Mouse (Mus musculus): Measurements from ENCODE around the gene Ethe1. TPM values are rescaled to one million over a fixed set of nuclear protein-coding genes. Genes with fewer than 3 reads are reported as not detected.

Gene Ethe1
- polyA plus RNA-seq, 1 experiment from 2014 or later, result 53.6 TPM

GRCm38 (mm10) chr7:24591735-24592134 is 4.4 kb downstream of the Ethe1 start:
- 71% methylated on average over 5 of the region's 5 CpGs for WGBS
- peaks cover 33% of the 10 kb centered on the region for H3K4me1 ChIP-seq (ENCODE audit: control insufficient read depth, insufficient read depth, low read length)
- no peaks in the 10 kb centered on the region for H3K27me3 ChIP-seq (ENCODE audit: control insufficient read depth, insufficient read depth, low read length)
- H3K27ac ChIP-seq (ENCODE audit: low read depth, low read length), result peak overlapping the region; percentile 30; the same call in 1 of the 2 replicates
- H3K4me2 ChIP-seq (replicated peaks; ENCODE audit: low read depth, low read length), result no peak overlapping the region
- no peaks in the 10 kb centered on the region for H3K9me3 ChIP-seq (ENCODE audit: control insufficient read depth, low read length)
- no peak for ATAC-seq (ENCODE audit: low FRiP score, low TSS enrichment)
- 0 out of 2 replicates have a peak, but pooled peaks cover 3% of the 10 kb centered on the region for H3K36me3 ChIP-seq (ENCODE audit: control insufficient read depth, insufficient read depth, low read length)
- H3K4me3 ChIP-seq (ENCODE audit: low read length), result no peak overlapping the region
- H3K9ac ChIP-seq (ENCODE audit: low read depth, low read length), result no peak overlapping the region

- no peak overlapping the region for H3K4me2 ChIP-seq (replicated peaks; ENCODE audit: low read depth, low read length)
- H3K9ac ChIP-seq (ENCODE audit: low read depth, low read length), result no peak overlapping the region
- ATAC-seq (ENCODE audit: low FRiP score, low TSS enrichment), result peak; percentile 51; the same call in 1 of the 2 replicates
- no peak overlapping the region for H3K4me3 ChIP-seq (ENCODE audit: low read length)
- no peaks in the 10 kb centered on the region for H3K27me3 ChIP-seq (ENCODE audit: control insufficient read depth, insufficient read depth, low read length)
- WGBS, result 50% methylated on average over 4 of the region's 4 CpGs
- peaks cover 33% of the 10 kb centered on the region for H3K4me1 ChIP-seq (ENCODE audit: control insufficient read depth, insufficient read depth, low read length)
- H3K36me3 ChIP-seq (ENCODE audit: control insufficient read depth, insufficient read depth, low read length), result 0 out of 2 replicates have a peak, but pooled peaks cover 3% of the 10 kb centered on the region
- H3K27ac ChIP-seq (ENCODE audit: low read depth, low read length), result no peak overlapping the region
- H3K9me3 ChIP-seq (ENCODE audit: control insufficient read depth, low read length), result no peaks in the 10 kb centered on the region
Observed at GRCm38 (mm10) chr7:24592163-24592562, 4.8 kb downstream of the Ethe1 start.

- no peak overlapping the region for H3K27ac ChIP-seq (ENCODE audit: low read depth, low read length)
Observed at GRCm38 (mm10) chr7:24592781-24593180, 5.4 kb downstream of the Ethe1 start.

GRCm38 (mm10) chr7:24593621-24594308 is 6.4 kb downstream of the Ethe1 start:
- H3K4me3 ChIP-seq (ENCODE audit: low read length), result peak overlapping the region; percentile 60
- peak; percentile 89 for ATAC-seq (ENCODE audit: low FRiP score, low TSS enrichment)
- no peak overlapping the region for H3K27ac ChIP-seq (ENCODE audit: low read depth, low read length)
- peaks cover 29% of the 10 kb centered on the region for H3K4me1 ChIP-seq (ENCODE audit: control insufficient read depth, insufficient read depth, low read length)
- no peaks in the 10 kb centered on the region for H3K27me3 ChIP-seq (ENCODE audit: control insufficient read depth, insufficient read depth, low read length)
- WGBS, result 2% methylated on average over 39 of the region's 39 CpGs
- H3K36me3 ChIP-seq (ENCODE audit: control insufficient read depth, insufficient read depth, low read length), result 0 out of 2 replicates have a peak, but pooled peaks cover 3% of the 10 kb centered on the region
- H3K9ac ChIP-seq (ENCODE audit: low read depth, low read length), result peak overlapping the region; percentile 65
- no peaks in the 10 kb centered on the region for H3K9me3 ChIP-seq (ENCODE audit: control insufficient read depth, low read length)
- H3K4me2 ChIP-seq (replicated peaks; ENCODE audit: low read depth, low read length), result peak overlapping the region; percentile 69

More at GRCm38 (mm10) chr7:24592781-24593180, 5.4 kb downstream of the Ethe1 start:
- Histone ChIP-seq H3K4me2 (replicated peaks; ENCODE audit: low read depth, low read length) (no peak overlapping the region), H3K9me3 (ENCODE audit: control insufficient read depth, low read length) (no peaks in the 10 kb centered on the region), H3K27me3 (ENCODE audit: control insufficient read depth, insufficient read depth, low read length) (no peaks in the 10 kb centered on the region), H3K9ac (ENCODE audit: low read depth, low read length) (no peak overlapping the region), H3K4me3 (ENCODE audit: low read length) (no peak overlapping the region), H3K36me3 (ENCODE audit: control insufficient read depth, insufficient read depth, low read length) (0 out of 2 replicates have a peak, but pooled peaks cover 3% of the 10 kb centered on the region), H3K4me1 (ENCODE audit: control insufficient read depth, insufficient read depth, low read length) (peaks cover 31% of the 10 kb centered on the region)
- 76% methylated on average over 6 of the region's 6 CpGs for WGBS
- no peak for ATAC-seq (ENCODE audit: low FRiP score, low TSS enrichment)

- no peaks in the 10 kb centered on the region for H3K9me3 ChIP-seq (ENCODE audit: control insufficient read depth, low read length)
- no peak overlapping the region for H3K27ac ChIP-seq (ENCODE audit: low read depth, low read length)
- peak overlapping the region; percentile 69 for H3K4me2 ChIP-seq (replicated peaks; ENCODE audit: low read depth, low read length)
- H3K9ac ChIP-seq (ENCODE audit: low read depth, low read length), result peak overlapping the region; percentile 65
- ATAC-seq (ENCODE audit: low FRiP score, low TSS enrichment), result peak; percentile 3; the same call in 1 of the 2 replicates
- H3K4me3 ChIP-seq (ENCODE audit: low read length), result peak overlapping the region; percentile 60
- 0 out of 2 replicates have a peak, but pooled peaks cover 3% of the 10 kb centered on the region for H3K36me3 ChIP-seq (ENCODE audit: control insufficient read depth, insufficient read depth, low read length)
- 5% methylated on average over 13 of the region's 13 CpGs for WGBS
- H3K27me3 ChIP-seq (ENCODE audit: control insufficient read depth, insufficient read depth, low read length), result no peaks in the 10 kb centered on the region
- peaks cover 29% of the 10 kb centered on the region for H3K4me1 ChIP-seq (ENCODE audit: control insufficient read depth, insufficient read depth, low read length)
Observed at GRCm38 (mm10) chr7:24594309-24594803, 7.0 kb downstream of the Ethe1 start.

- no peak overlapping the region for H3K4me2 ChIP-seq (replicated peaks; ENCODE audit: low read depth, low read length)
- H3K27ac ChIP-seq (ENCODE audit: low read depth, low read length), result no peak overlapping the region
- 0 out of 2 replicates have a peak, but pooled peaks cover 3% of the 10 kb centered on the region for H3K36me3 ChIP-seq (ENCODE audit: control insufficient read depth, insufficient read depth, low read length)
- H3K9ac ChIP-seq (ENCODE audit: low read depth, low read length), result no peak overlapping the region
- H3K4me3 ChIP-seq (ENCODE audit: low read length), result 0 out of 2 replicates have a peak overlapping the region, but pooled peaks have one; percentile 60
- H3K27me3 ChIP-seq (ENCODE audit: control insufficient read depth, insufficient read depth, low read length), result no peaks in the 10 kb centered on the region
- H3K4me1 ChIP-seq (ENCODE audit: control insufficient read depth, insufficient read depth, low read length), result peaks cover 29% of the 10 kb centered on the region
- H3K9me3 ChIP-seq (ENCODE audit: control insufficient read depth, low read length), result no peaks in the 10 kb centered on the region
- no peak for ATAC-seq (ENCODE audit: low FRiP score, low TSS enrichment)
- WGBS, result 74% methylated on average over 2 of the region's 2 CpGs
Observed at GRCm38 (mm10) chr7:24595464-24595863, 8.1 kb downstream of the Ethe1 start.

GRCm38 (mm10) chr7:24598121-24598520 is 10.8 kb downstream of the Ethe1 start:
- no peak overlapping the region for H3K4me2 ChIP-seq (replicated peaks; ENCODE audit: low read depth, low read length)
- no peak for ATAC-seq (ENCODE audit: low FRiP score, low TSS enrichment)
- no peaks in the 10 kb centered on the region for H3K9me3 ChIP-seq (ENCODE audit: control insufficient read depth, low read length)
- no peak overlapping the region for H3K27ac ChIP-seq (ENCODE audit: low read depth, low read length)
- 0 out of 2 replicates have a peak, but pooled peaks cover 3% of the 10 kb centered on the region for H3K36me3 ChIP-seq (ENCODE audit: control insufficient read depth, insufficient read depth, low read length)
- peaks cover 16% of the 10 kb centered on the region; the same call in 1 of the 2 replicates for H3K4me1 ChIP-seq (ENCODE audit: control insufficient read depth, insufficient read depth, low read length)
- no peak overlapping the region for H3K4me3 ChIP-seq (ENCODE audit: low read length)
- 76% methylated on average over 4 of the region's 4 CpGs for WGBS
- H3K9ac ChIP-seq (ENCODE audit: low read depth, low read length), result no peak overlapping the region
- no peaks in the 10 kb centered on the region for H3K27me3 ChIP-seq (ENCODE audit: control insufficient read depth, insufficient read depth, low read length)

- 76% methylated on average over 15 of the region's 15 CpGs for WGBS
- H3K4me1 ChIP-seq (ENCODE audit: control insufficient read depth, insufficient read depth, low read length), result 0 out of 2 replicates have a peak, but pooled peaks cover 8% of the 10 kb centered on the region
Observed at GRCm38 (mm10) chr7:24599211-24600067, 12.1 kb downstream of the Ethe1 start.

More at GRCm38 (mm10) chr7:24599211-24600067, 12.1 kb downstream of the Ethe1 start:
- Histone ChIP-seq H3K27me3 (ENCODE audit: control insufficient read depth, insufficient read depth, low read length) (no peaks in the 10 kb centered on the region), H3K4me3 (ENCODE audit: low read length) (no peak overlapping the region), H3K4me2 (replicated peaks; ENCODE audit: low read depth, low read length) (no peak overlapping the region), H3K27ac (ENCODE audit: low read depth, low read length) (no peak overlapping the region), H3K9ac (ENCODE audit: low read depth, low read length) (no peak overlapping the region), H3K36me3 (ENCODE audit: control insufficient read depth, insufficient read depth, low read length) (0 out of 2 replicates have a peak, but pooled peaks cover 3% of the 10 kb centered on the region), H3K9me3 (ENCODE audit: control insufficient read depth, low read length) (no peaks in the 10 kb centered on the region)
- ATAC-seq (ENCODE audit: low FRiP score, low TSS enrichment), result no peak
